Mouse (Mus musculus) brain, embryonic 14.5 days (tissue): ENCODE data around the gene Cdv3.

Experiments used
- CTCF ChIP-seq: fragments of 200-500 bp; IDR thresholded peaks from 2 replicates; pipeline ENCODE4 v1.5.1; 2012; ENCODE audit warnings: inconsistent platforms, mild to moderate bottlenecking, moderate library complexity, borderline replicate concordance; ENCODE audit not compliant: insufficient read depth, insufficient read length; ENCODE audit errors: extremely low read depth
- POLR2A ChIP-seq: fragments of 200-500 bp; IDR thresholded peaks from 2 replicates; pipeline ENCODE4 v1.6.1; 2012; ENCODE audit warnings: mild to moderate bottlenecking, inconsistent platforms, borderline replicate concordance; ENCODE audit not compliant: poor library complexity, insufficient read depth, insufficient read length, severe bottlenecking; ENCODE audit errors: extremely low read depth

GRCm38 (mm10) chr9:103372271-103373010 lies 6.8 kb upstream of the Cdv3 start:
- TF ChIP-seq POLR2A (no peak), CTCF (no peak)
